Mouse (Mus musculus) NIH3T3 (cell line): ENCODE results near the gene Zmynd10.
A peak's percentile ranks its signal among the peaks of the same experiment; 100 is the strongest.
"Not testable (repeated sequence)": the region's sequence is repeated elsewhere in the genome, so short reads cannot be mapped to it uniquely, and the experiment has no call there.

ENCODE experiments used
- DNase-seq: peaks from one replicate; pipeline ENCODE4 v3.0.0-alpha.2; 2012; ENCODE audit warnings: low read depth

The Zmynd10 gene

GRCm38 (mm10) chr9:107555701-107556100 lies 8.6 kb downstream of the Zmynd10 start:
- DNase-seq, result peak; percentile 63

- peak; percentile 4 for DNase-seq
Observed at GRCm38 (mm10) chr9:107556346-107556745, 9.2 kb downstream of the Zmynd10 start.

GRCm38 (mm10) chr9:107563029-107563581 lies 16.0 kb downstream of the Zmynd10 start, which contains the start of gene Tusc2:
Gene Tusc2 (plus strand): TSS chr9:107563255.
- peak; percentile 92 for DNase-seq

- DNase-seq, result peak; percentile 38
Observed at GRCm38 (mm10) chr9:107565556-107565955, 18.5 kb downstream of the Zmynd10 start.

GRCm38 (mm10) chr9:107566041-107566709 lies 19.1 kb downstream of the Zmynd10 start:
- peak; percentile 85 for DNase-seq

GRCm38 (mm10) chr9:107566855-107567254 lies 19.8 kb downstream of the Zmynd10 start:
- no peak for DNase-seq

GRCm38 (mm10) chr9:107567702-107568319 lies 20.7 kb downstream of the Zmynd10 start, which contains the start of gene Hyal2:
Gene Hyal2 (plus strand): TSS chr9:107567945.
- DNase-seq, result no peak

- peak; percentile 90 for DNase-seq
Observed at GRCm38 (mm10) chr9:107568331-107569261, 21.5 kb downstream of the Zmynd10 start.

- DNase-seq, result no peak
Observed at GRCm38 (mm10) chr9:107569270-107569669, 22.2 kb downstream of the Zmynd10 start.

- DNase-seq, result no peak
Observed at GRCm38 (mm10) chr9:107570016-107570415, 22.9 kb downstream of the Zmynd10 start.

- no peak for DNase-seq
Observed at GRCm38 (mm10) chr9:107570845-107571244, 23.7 kb downstream of the Zmynd10 start.

GRCm38 (mm10) chr9:107571534-107572326 lies 24.6 kb downstream of the Zmynd10 start:
- no peak for DNase-seq

GRCm38 (mm10) chr9:107572327-107572662 lies 25.2 kb downstream of the Zmynd10 start:
- no peak for DNase-seq

- not testable (repeated sequence) for DNase-seq
Observed at GRCm38 (mm10) chr9:107573774-107574173, 26.7 kb downstream of the Zmynd10 start.

- peak; percentile 59 for DNase-seq
Observed at GRCm38 (mm10) chr9:107575579-107576356, 28.7 kb downstream of the Zmynd10 start.

GRCm38 (mm10) chr9:107576357-107577107 lies 29.4 kb downstream of the Zmynd10 start, which contains the start of gene Hyal1:
Gene Hyal1 (plus strand): TSS chr9:107576927.
- DNase-seq, result peak; percentile 86

GRCm38 (mm10) chr9:107577871-107578270 lies 30.8 kb downstream of the Zmynd10 start:
- DNase-seq, result no peak

GRCm38 (mm10) chr9:107578587-107578986 lies 31.5 kb downstream of the Zmynd10 start, which contains the start of gene Naa80:
Gene Naa80 (plus strand): TSS chr9:107578887.
- DNase-seq, result no peak

- peak; percentile 53 for DNase-seq
Observed at GRCm38 (mm10) chr9:107579023-107579900, 32.2 kb downstream of the Zmynd10 start.
